Mouse (Mus musculus) ES-E14 (cell line): ENCODE results near the gene Med31. TPM values are rescaled to one million over a fixed set of nuclear protein-coding genes. Genes with fewer than 3 reads are reported as not detected.

ENCODE experiments used
- DNase-seq: peaks from one replicate; pipeline ENCODE4 v3.0.0-alpha.2; 2013; ENCODE audit warnings: low read depth, low spot score
- H3K27ac ChIP-seq: 2 replicates; pipeline ENCODE4 v1.5.1; 2012; ENCODE audit warnings: low read depth, mild to moderate bottlenecking, low read length, moderate library complexity, mixed read lengths; ENCODE audit not compliant: poor library complexity, insufficient read depth, severe bottlenecking
- H3K36me3 ChIP-seq: 2 replicates; pipeline ENCODE4 v1.6.1; 2012; ENCODE audit warnings: mild to moderate bottlenecking, low read length, moderate library complexity, mixed read lengths; ENCODE audit not compliant: control insufficient read depth, poor library complexity, insufficient read depth, severe bottlenecking
- H3K4me1 ChIP-seq, 2 experiments: fragments of 150-350 bp in 1 of 2; sonication (generic) in 1 of 2; 2 replicates each; pipeline ENCODE4 v1.6.1; 2012; ENCODE audit warnings: low read length in 2 of 2, mild to moderate bottlenecking in 1 of 2, mixed read lengths in 1 of 2; ENCODE audit not compliant: control insufficient read depth in 2 of 2, insufficient read depth in 2 of 2, poor library complexity in 1 of 2
- H3K4me3 ChIP-seq, 2 experiments: fragments of 150-350 bp in 1 of 2; sonication (generic) in 1 of 2; 2 replicates each; pipeline ENCODE4 v1.5.1; 2012; ENCODE audit warnings: low read length in 2 of 2, low read depth in 1 of 2, mild to moderate bottlenecking in 1 of 2, mixed read lengths in 1 of 2; ENCODE audit not compliant: insufficient read depth in 1 of 2, poor library complexity in 1 of 2, severe bottlenecking in 1 of 2
- H3K9ac ChIP-seq: 2 replicates; pipeline ENCODE4 v1.6.1; 2012; ENCODE audit warnings: low read depth, mild to moderate bottlenecking, low read length, mixed read lengths; ENCODE audit not compliant: poor library complexity, insufficient read depth, severe bottlenecking
- H3K9me3 ChIP-seq: fragments of 150-350 bp; sonication (generic); 2 replicates; pipeline ENCODE4 v1.6.1; 2012; ENCODE audit warnings: low read depth, mild to moderate bottlenecking, low read length; ENCODE audit not compliant: control insufficient read depth, insufficient read depth
- CHD2 ChIP-seq: IDR thresholded peaks from 2 replicates; pipeline ENCODE4 v1.6.1; 2014; ENCODE audit warnings: mild to moderate bottlenecking, low read depth, low read length, inconsistent platforms
- HCFC1 ChIP-seq: IDR thresholded peaks from 2 replicates; pipeline ENCODE4 v1.6.1; 2012; ENCODE audit warnings: low read length, inconsistent platforms, borderline replicate concordance; ENCODE audit not compliant: insufficient read depth
- MAFK ChIP-seq: IDR thresholded peaks from 2 replicates; pipeline ENCODE4 v1.6.1; 2014; ENCODE audit warnings: mild to moderate bottlenecking, low read depth, low read length, inconsistent platforms; ENCODE audit not compliant: insufficient read depth
- ZC3H11A ChIP-seq: IDR thresholded peaks from 2 replicates; pipeline ENCODE4 v1.6.1; 2012; ENCODE audit warnings: low read depth, mild to moderate bottlenecking, inconsistent platforms, low read length, borderline replicate concordance
- ZNF384 ChIP-seq: IDR thresholded peaks from 2 replicates; pipeline ENCODE4 v1.6.1; 2012; ENCODE audit warnings: low read depth, low read length, inconsistent platforms
- in situ Hi-C, 2 experiments: fragments of 600-800 bp; cut with MboI; formaldehyde crosslinking; loops; one replicate each; pipeline ENCODE4 v1.15.1; 2025; ENCODE audit warnings: low sequenced_read_pairs in 2 of 2, inconsistent platforms in 1 of 2; ENCODE audit not compliant: unreplicated experiment in 2 of 2
- total RNA-seq: library from RNA; depleted of rRNA; stranded (reverse); fragments of 300-350 nt; gene quantifications from 2 replicates; pipeline ENCODE4 v1.2.3, GENCODE M21; 2012

Med31 gene
- total RNA-seq, 1 experiment, result 28.6 TPM

DNA sequence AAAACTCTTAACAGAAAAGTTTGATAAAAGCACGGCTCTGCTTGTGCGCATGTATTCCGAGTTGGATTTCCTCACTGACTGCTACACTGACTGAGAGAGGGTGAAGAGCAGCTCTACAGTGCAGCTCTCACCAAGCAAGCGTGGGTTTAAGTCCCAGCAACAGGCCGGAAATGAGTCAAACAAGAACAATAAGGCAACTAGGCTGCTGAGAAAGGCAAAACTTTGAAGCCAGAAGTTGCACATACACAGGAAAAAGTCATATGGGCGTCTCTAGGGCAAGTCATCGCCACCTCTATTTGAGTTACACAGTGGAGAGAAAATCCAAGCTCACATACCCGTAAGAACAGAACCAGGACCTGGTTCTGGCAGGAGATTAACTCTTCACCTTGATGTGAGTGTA is 18.9 kb downstream of the Med31 start:
- in situ Hi-C loops, result no loop called here
- no peaks in the 10 kb centered on the region for H3K4me1 ChIP-seq
- H3K36me3 ChIP-seq, result peaks cover 5% of the 10 kb centered on the region; the same call in 1 of the 2 replicates
- no peak for DNase-seq
- TF ChIP-seq ZC3H11A (no peak), ZNF384 (no peak)
- no peaks in the 10 kb centered on the region for H3K9me3 ChIP-seq
- H3K4me3 ChIP-seq, result no peak overlapping the region
- no peak overlapping the region for H3K27ac ChIP-seq
- H3K9ac ChIP-seq, result no peak overlapping the region

DNA sequence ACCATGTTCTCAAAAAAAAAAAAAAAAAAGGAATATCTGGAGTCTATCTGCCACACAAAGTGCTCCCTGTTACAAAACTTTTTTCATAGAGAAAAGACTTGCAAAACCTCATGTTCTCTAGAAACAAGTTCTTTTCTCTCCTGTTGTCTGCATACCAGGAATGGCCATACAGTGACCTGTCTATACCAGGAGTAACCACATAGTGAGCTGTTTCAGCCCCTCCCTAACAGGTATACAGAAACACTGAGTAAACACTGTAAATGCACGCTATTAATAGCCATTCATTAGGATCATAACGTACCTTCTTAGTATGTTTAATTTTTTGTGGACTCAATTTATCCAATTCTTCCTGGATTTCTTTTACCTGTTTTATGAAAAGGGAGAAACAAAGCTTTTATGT is 21.1 kb downstream of the Med31 start:
- Histone ChIP-seq H3K4me1 (no peaks in the 10 kb centered on the region), H3K9ac (no peak overlapping the region), H3K36me3 (peaks cover 5% of the 10 kb centered on the region), H3K4me3 (no peak overlapping the region), H3K27ac (no peak overlapping the region), H3K9me3 (no peaks in the 10 kb centered on the region)
- DNase-seq, result no peak
- in situ Hi-C loops, result no loop called here
- no peak for TF ChIP-seq ZNF384
- no peak for TF ChIP-seq MAFK
- no peak for TF ChIP-seq ZC3H11A
- no peak for TF ChIP-seq HCFC1
- TF ChIP-seq CHD2, result no peak

- Histone ChIP-seq H3K4me3 (no peak overlapping the region), H3K9ac (no peak overlapping the region), H3K9me3 (no peaks in the 10 kb centered on the region), H3K4me1 (peaks cover 0 to 8% of the 10 kb centered on the region in 2 experiments; a peak in 1 of 4 replicates), H3K27ac (no peak overlapping the region), H3K36me3 (no peaks in the 10 kb centered on the region; the same call in none of the 2 replicates)
- no peak for TF ChIP-seq ZNF384
- TF ChIP-seq ZC3H11A, result no peak
- TF ChIP-seq MAFK, result no peak
- no peak for TF ChIP-seq CHD2
- TF ChIP-seq HCFC1, result no peak
- in situ Hi-C loops, result no loop called here
- no peak for DNase-seq
Observed at GRCm38 (mm10) chr11:72190857-72191256, 24.5 kb downstream of the Med31 start.

GRCm38 (mm10) chr11:72184252-72184651 is 31.1 kb downstream of the Med31 start:
- no peak for DNase-seq
- in situ Hi-C loops, result no loop called here
- no peak for TF ChIP-seq ZC3H11A
- TF ChIP-seq MAFK, result no peak
- no peak for TF ChIP-seq HCFC1
- no peak for TF ChIP-seq ZNF384
- no peak for TF ChIP-seq CHD2
- no peaks in the 10 kb centered on the region; the same call in 1 of the 2 replicates for H3K36me3 ChIP-seq
- H3K9ac ChIP-seq, result no peak overlapping the region
- no peak overlapping the region for H3K4me3 ChIP-seq
- H3K27ac ChIP-seq, result no peak overlapping the region
- peaks cover 0 to 8% of the 10 kb centered on the region in 2 experiments; a peak in 1 of 4 replicates for H3K4me1 ChIP-seq
- H3K9me3 ChIP-seq, result no peaks in the 10 kb centered on the region

DNA sequence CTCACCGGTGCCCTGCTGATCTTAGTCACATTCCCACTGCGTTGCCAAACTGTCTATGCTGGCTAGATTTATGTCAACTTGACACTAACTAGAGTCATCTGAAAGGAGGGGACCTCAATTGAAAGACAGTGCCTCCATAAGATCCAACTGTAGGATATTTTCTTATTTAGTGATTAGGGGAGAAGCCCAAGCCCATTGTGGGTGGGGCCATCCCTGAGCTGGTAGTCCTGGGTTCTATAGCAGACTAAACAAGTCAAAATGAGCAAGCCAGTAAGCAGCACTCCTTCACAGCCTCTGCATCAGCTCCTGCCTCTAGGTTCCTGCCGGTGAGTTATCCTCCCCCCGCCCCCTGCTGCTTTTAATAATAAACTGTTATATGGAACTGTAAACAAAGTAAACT is 34.3 kb downstream of the Med31 start:
- no peak overlapping the region for H3K4me3 ChIP-seq
- H3K27ac ChIP-seq, result no peak overlapping the region
- no peak overlapping the region for H3K9ac ChIP-seq
- H3K4me1 ChIP-seq, result peaks cover 0 to 3% of the 10 kb centered on the region in 2 experiments; a peak in 2 of 4 replicates
- in situ Hi-C loops, result no loop called here
- H3K9me3 ChIP-seq, result no peaks in the 10 kb centered on the region
- no peaks in the 10 kb centered on the region; the same call in 1 of the 2 replicates for H3K36me3 ChIP-seq
- no peak for DNase-seq
- TF ChIP-seq CHD2, result no peak
- TF ChIP-seq ZNF384, result no peak
- TF ChIP-seq HCFC1, result no peak
- TF ChIP-seq MAFK, result no peak
- TF ChIP-seq ZC3H11A, result no peak
